Mouse (Mus musculus) layer of hippocampus, postnatal 14 days (tissue): ENCODE measurements around the gene Eapp. TPM values are rescaled to one million over a fixed set of nuclear protein-coding genes. Genes with fewer than 3 reads are reported as not detected.
"Not testable (repeated sequence)": the region's sequence is repeated elsewhere in the genome, so short reads cannot be mapped to it uniquely, and the experiment has no call there.

Experiments
- DNase-seq, 2 experiments: peaks; one replicate each; pipeline ENCODE4 v3.0.0; 2021 to 2022; ENCODE audit warnings: low spot score in 2 of 2, mixed read lengths in 1 of 2
- total RNA-seq, 2 experiments: library from RNA; stranded (reverse); gene quantifications; 2 replicates each; pipeline ENCODE4 v1.2.3; 2021

The Eapp gene
- total RNA-seq, 2 experiments from 2014 or later: 39.2 to 40.1 TPM

DNA sequence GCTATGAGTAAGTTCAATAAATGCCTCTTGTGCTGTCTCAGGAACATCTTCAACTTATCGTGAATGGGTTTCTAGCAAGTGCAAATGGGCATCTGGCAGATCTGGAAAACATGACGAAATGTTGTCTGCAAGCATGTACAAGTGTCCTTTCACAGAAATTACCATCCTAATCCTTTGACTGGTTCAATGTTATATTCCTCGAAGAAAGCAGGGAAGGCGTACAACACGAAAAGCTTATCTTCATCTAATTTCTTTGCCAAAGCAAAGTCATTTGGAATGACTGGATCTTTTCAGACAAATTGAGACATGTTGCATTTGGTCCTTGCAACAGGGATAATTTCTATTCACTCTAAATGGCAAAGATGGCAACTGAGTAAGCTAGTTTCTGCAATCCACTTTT is 6.6 kb downstream of the Eapp start:
- DNase-seq: no peak

DNA sequence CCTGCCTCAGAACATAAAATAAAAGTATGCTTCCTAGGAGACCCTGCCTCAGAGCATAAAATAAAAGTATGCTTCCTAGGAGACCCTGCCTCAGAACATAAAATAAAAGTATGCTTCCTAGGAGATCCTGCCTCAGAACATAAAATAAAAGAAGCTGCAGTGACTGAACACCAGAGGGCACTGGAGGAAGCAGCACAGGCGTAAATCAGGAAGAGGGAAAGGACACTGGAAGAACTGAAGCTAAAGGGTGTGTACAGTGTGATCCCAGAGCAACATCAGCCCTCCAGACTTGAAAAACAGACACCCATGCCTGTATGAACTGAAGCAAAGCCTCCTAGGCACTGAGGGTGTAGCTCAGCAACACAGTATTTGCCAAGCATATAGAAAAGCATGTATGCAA is 12.5 kb downstream of the Eapp start:
- DNase-seq: no peak

DNA sequence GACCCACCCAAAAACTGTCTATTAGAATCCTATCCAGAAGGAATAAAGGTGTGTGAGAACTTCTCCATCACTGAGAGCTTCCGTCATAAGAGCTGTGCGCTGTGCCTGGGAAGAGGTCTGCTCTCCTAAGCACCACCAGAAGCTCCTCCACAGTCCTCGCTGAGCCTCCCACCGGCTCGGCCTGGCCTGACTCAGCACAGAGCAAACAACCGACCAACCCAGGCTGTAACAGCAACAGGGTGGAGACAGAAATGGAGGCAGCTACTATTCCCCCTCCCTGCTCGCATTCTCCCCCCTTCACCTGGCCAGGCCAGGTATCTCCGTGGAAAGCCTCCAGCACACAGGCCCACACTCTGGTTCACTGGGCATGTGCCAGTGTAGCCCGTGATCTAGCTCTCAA is 19.0 kb downstream of the Eapp start:
- no peak for DNase-seq

DNA sequence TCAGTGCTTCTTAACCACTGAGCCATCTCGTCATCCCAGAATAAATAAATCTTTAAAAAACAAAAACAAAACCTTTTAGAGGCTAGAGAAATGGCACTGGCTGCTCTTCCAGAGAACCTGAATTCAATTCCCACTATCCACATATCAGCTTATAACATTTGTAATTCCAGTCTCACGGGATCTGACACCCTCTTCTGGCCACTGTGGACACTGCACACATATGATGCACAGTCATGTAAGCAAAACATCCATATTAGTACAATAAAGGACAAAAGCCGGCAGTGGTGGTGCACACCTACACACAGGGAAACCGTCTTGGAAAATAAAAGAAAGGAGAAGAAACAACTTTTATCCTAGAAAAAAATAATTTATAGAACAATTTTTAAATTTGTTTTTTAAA is 20.3 kb downstream of the Eapp start:
- DNase-seq: no peak

DNA sequence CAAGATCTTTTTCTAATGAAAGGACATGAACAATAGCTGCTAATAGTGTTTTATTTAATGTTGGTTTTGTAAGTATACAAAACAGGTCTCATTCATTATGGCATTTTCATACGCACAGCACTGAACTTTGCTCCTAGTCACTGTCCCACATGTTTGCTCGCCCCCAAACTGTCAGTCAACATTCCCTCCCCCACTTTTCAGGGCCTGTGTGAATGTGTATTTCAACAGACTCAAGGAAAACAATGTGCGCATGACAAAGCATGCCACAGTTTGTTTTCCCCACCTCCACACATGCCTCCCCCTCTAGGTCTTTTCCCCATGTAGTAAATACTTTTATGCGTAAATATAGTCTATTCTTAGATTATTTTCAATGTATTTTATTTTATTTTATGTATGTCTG is 24.4 kb downstream of the Eapp start:
- DNase-seq: no peak

DNA sequence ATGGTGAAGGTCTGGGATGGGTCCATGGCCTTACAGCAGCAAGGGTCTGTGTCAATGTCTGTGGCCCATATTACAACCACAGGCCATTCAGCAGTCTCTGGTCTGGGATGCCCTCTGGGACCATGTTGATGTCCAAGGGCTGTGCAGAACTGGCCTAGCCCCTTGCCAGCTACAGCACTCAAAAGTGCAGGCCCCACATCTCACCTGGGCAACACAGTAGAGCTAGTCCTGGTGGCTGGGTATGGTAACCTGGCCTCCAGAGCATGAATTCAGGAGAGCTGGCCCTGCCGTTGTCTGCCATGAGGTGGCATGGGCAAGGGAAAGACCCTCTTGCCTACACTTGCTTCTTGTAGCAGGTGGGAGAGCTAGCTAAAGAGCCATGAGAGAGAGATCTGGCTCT is 27.6 kb downstream of the Eapp start:
- DNase-seq: no peak

DNA sequence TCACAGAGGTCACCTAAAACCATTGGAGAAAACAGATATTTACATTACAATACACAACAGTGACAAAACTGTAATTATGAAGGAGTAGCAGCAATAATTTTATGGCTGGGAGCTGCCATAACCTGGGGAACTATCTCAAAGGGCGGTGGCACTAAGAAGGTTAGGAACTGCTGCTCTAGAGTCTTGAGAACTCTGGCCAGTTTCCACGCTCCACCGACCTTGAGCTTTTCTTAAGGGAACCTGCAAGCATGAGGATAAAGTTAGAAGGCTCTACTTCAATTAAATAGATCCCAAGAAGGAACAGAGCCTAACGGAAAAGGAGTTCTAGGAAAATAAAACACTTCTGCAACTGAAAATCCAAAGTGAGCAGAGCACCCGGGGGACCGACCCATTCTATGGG is 30.2 kb downstream of the Eapp start:
- DNase-seq: no peak

DNA sequence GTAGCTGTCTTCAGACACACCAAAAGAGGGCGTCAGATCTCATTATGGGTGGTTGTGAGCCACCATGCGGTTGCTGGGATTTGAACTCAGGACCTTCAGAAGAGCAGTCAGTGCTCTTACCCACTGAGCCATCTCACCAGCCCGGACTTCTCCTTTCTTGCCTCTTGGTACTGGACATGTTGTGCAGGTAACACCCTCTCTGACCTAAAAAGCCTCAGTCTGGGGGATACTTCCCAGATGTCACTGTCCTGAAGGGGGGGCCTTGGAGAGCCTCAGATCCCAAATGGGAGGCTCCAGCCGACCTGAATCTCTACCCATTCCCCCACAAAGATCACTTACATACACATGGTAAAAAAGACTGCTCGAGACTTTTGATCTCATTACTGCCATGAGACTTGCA is 34.2 kb downstream of the Eapp start:
- DNase-seq: not testable (repeated sequence)

DNA sequence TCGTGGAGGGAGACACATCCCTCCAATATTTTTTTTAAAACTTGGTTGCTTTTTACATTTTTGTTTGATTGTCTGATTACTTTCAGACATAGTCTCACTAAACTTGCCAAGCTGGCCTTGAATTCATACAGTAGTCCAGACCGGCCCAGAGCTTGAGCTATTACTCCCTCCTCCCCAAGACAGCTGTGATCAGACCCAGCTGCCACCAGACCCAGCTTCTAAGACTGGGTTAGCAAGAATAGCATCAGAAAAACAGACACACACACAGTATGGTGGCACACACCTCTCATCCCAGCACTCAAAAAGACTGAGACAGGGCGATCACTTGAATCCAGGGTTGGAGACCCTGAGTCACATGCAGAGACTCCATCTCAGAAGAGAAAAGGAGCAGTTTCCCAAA is 35.8 kb downstream of the Eapp start:
- no peak for DNase-seq

DNA sequence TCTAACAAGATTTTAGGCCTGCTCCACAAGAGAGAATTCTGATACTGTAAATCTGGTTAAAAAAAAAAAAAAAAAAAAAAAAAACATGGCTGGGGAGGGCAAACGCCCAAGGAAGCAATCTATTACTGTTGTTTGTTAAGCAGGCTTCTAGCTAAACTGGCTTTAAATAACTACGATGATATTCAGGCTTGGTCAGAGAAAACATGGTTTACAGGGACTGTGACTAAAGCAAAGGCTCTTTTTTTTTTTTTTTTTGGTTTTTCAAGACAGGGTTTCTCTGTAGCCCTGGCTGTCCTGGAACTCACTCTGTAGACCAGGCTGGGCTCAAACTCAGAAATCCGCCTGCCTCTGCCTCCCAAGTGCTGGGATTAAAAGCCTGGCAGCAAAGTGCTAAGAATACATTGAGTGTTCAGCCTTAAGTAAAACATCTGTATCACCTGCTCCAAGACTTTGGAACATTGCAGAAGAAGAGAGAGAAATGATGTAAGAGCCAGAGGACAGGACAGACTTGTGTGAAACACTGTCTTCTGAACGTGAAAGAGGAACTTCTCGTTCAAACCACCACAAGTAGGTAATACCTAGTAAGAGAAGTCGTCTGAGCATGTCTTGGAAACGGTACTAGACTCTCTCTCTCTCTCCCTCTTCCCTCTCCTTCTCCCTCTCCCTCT is 37.1 kb downstream of the Eapp start:
- DNase-seq: no peak

DNA sequence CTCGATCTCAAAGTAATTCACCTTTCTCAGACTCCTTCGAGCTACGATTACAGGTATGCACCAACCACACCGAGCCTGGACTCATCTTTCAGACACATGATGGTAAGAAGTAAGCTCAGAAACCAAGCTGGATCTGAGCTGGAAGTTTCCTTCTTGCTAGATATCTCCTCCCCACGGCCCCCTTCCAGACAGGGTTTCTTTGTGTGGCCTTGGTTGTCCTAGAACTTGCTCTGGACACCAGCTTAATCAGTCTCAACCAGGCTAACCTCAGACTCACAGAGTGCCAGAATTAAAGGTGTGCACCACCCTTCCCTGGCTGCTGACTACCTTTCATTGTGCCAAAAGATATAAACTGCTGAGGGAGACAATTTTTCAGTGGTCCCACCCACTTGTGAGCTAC is 37.7 kb downstream of the Eapp start:
- no peak for DNase-seq

DNA sequence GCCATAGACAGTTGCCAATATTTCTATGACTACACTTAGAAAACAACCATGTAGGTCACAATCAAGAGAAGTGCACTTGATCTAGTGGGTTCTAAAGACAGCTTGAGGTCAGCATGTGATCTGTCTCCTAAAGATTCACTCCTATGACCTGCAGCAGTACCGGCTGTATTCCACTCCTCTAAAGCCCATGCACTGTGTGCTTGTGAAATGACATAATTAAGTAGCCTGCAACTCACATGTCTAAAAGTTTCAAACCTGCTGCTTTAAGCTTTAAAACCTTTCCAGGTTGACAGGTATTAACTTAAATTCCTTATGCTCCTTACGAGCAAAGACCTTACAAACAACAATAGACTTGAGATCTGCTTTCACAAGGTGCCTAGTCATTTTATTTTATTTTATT is 38.5 kb downstream of the Eapp start:
- DNase-seq: no peak

DNA sequence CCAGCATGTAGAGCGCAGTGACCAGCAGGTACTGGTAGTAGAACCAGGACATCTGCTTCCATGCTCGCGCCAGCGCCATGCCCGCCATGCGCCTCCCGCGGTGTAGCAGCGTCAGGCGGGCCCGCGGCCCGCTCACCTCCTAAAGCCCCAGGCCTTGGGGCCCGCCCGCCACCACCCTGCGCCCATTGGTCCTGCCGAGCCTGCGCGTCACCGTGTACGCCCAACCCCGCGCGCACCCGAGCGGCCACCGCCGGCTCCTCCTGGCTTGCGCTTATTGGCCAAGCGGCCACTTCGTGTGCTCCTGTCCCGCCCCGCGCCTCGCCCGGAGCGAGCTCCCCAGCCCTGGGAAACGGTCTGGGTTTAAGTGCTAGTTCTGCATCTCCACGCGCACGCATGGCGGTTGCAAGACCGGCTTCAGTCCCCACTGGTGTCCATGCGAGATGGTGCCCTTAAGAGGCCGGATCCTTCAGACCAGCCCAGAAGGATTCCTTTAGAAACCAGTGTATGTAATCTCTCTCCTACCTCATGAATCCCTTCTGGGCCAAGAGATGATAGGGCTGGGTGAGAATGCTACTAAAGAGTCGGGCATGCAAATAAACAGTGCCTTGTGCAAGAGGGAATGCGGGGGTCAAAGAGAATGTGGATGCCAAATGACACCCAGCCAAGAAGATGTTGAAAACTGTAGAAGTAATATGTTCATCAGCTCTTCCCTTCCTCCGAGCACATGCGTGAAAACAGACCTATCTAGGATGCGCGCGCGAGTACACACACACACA is 39.1 kb downstream of the Eapp start, which contains the start of gene Sptssa:
Sptssa (minus strand) TSS at position 178 of the 776 bp plus-strand sequence.
- DNase-seq: peak; percentile 94 to 95

DNA sequence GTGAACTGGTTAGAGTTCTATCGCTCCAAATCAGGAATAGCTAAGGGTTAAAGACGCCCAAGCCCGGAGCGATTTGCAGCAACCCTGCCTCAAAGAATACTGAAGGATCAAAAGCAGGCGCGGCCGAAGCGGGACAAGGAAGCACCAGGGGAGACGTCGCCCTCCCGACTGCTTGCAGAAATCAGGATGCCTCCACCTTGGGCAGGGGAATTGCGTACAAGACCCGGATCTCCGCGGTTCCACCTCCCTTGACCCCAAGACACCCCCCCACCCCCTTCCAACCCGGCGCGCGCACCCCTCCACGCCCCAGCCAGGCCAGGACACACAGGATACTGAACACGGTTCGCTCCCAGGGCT is 39.7 kb downstream of the Eapp start:
- DNase-seq: peak in 1 of 2 experiments; percentile 34

DNA sequence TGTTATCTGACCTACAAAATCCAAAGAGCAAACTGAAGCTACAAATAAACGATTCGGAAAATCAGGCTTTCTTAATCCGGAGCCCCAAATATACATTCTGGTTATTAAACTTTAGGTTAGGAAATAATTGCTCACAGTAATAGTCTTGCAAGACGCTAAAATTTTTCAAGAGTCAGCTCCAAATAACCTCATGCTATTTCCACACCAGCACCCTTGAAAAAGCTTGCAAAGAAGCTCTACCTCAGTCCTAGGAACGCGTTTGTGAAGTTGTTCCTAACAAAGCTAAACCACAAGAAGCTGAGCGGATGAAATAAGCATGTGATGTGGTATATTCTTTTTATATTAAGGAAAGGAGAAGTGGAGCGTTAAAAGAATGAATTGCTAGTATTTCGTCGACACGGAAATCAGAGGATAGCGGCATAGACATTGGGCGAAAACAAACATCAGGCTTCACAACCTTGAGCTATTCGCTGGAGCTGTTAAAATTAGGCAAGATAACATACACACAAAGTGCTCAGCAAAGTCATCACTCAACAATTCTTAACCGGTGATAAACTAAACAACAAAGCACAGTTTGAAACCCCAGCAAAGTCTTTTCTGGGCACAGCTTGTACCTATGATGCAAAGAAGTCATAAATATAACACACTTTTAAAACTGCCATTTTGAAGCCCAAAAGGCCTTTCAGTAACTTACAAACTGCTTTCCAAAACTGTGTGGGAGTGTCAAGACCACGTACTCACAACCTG is 40.2 kb downstream of the Eapp start:
- no peak for DNase-seq

DNA sequence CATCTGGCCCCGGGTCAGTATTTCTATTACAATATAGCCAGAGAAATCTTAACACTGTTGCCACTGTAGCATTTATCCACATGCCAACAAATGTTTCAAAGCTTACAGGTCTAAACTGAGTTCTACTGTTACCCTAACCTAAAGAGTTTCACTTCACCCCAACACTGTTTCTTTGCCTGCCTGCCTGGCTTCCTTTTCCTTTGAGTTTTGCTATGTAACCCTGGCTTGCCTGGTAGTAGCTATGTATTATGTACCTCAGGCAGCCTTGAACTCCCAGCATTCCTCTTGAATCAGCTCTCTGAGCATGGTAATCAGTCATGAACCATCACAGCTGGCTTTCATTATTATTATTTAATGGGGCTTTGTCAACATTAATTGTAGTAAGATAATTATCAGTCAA is 41.0 kb downstream of the Eapp start:
- DNase-seq: no peak

DNA sequence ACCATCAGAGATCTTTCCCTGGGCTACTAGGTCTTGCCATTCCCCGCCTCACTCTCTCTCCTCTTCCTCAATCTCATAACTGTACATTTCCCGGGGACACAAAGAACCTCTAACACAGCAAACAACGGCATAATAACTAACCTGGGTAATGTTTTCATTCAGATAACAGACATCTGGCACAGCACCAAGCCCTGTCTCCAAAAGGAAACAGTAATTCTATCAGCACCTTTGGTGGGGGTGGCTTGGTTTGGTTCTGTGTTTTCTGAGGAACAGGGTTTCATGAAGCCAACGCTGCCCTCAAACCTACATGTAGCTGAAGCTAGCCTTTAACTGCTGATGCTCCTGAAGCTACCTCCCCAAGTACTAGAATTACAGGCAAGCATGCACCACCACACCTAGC is 41.6 kb downstream of the Eapp start:
- no peak for DNase-seq

DNA sequence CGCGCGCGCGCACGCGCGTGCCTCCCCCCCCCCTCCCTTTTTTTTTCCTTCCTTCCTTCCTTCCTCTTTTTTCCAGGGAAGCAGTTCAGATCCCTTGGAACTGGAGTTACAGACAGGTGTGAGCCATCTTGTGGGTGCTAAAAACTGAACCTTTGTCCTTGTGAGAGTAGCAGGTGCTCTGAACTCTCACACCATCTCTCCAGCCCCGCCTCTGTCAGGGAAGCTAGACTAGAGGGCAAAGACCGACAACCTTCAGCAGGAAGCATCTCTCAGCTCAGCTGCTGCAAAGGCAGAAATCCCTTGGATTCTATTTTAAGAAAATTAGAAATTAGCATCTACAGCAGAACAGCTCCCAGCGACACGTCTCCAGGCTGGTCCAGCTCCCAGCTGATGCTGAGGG is 43.4 kb downstream of the Eapp start:
- DNase-seq: no peak

DNA sequence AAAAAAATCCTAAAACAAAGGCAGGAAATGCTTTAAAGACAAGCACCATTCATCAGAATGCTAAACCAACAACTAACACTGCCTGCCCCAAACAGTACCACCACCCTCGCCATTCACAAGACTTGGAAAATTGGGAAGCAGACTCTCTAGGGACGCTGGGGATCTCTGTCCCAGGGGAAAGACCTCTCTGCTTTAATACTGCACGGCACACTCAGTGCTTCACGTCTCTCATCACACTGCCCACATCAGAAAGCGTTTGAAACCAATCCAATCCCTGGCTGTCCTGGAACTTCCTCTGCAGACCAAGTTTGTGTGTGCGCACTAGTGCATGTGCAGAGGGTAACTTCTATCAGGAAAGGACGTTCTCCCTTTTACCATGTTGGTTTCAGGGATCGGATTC is 43.9 kb downstream of the Eapp start:
- no peak for DNase-seq

DNA sequence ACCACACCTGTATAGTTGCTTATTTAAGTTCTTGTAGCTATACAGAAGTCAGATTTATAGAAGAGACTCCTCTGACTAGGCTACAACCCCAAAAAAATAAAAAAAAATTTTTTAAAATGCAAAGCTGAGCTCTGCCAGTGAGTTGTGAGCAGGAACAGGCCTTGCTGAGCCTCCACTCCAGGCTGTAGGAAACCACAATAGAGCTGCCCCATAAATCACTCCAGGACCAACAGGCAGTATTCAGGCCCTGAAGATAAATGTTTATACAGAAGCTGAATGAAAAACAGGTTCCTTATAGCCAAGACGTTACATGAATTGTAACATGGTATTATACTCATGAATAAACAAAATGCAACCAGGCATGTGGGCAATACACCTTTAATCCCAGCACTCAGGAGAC is 44.5 kb downstream of the Eapp start:
- no peak for DNase-seq

DNA sequence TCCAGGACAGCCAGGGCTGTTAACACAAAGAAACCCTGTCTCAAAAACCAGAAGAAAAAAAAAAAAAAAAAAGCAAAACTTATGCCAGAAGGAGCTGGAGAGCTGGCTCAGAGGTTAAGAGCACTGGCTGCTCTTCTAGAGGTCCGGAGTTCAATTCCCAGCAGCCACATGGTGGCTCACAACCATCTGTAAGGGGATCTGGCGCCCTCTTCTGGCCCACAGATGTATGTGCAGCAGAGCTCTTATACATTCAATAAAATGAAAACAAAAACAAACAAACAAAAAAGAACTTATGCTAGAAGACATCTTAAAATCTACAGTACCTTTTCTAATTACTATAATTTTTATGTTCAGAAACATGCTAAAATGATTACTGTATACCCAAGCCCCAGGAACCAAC is 50.8 kb downstream of the Eapp start:
- no peak for DNase-seq

DNA sequence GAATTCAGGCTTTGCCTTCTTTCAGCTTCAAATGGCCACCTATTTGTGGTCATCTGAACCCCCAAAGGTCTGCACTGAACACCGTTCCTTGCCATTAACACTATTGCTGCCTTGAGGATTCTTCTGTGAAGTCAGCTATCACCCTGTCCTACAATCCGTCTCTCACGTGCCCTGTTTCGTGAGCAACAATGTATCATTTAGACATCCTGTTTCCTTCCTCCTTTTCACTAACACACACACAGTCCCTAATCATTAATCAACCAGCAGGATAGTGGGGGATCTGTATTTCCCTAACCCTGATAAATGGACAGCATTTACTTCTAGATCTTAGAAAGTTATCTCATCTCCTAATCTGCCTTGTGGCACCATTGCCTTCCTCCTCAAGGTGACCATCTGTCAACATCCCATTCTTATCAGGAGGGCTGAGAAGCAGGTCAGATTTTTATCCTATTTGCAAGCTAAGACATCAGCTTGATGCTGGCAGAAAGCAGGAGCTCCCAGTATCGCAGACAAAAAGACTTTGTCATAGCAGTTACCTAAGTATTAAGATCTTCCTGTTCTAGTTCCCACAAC is 52.3 kb downstream of the Eapp start:
- DNase-seq: no peak
